Mouse (Mus musculus) T-helper 17 cell (primary cell): ENCODE results near the gene Ccdc87.
"Not testable (repeated sequence)": the region's sequence is repeated elsewhere in the genome, so short reads cannot be mapped to it uniquely, and the experiment has no call there.

Source experiments
- in situ Hi-C, 2 experiments: fragments of 300-600 bp; cut with MboI, MseI; formaldehyde crosslinking; loops; 1 replicate in 1 of 2; 2 replicates in 1 of 2; pipeline ENCODE4 v1.15.1; 2025; ENCODE audit warnings: high pct_unique_total_duplicates in 2 of 2

Gene Ccdc87

GRCm38 (mm10) chr19:4839149-4839548, at the start of gene Ccdc87, which contains the start of gene Ccs:
Ccdc87 (plus strand) TSS chr19:4839366.
Ccs (minus strand) TSS chr19:4839332.
- in situ Hi-C loops, result no loop called here

GRCm38 (mm10) chr19:4793281-4793830, 45.8 kb upstream of the Ccdc87 start:
- in situ Hi-C loops, result loop anchor here (5.0 kb wide), 1 partner anchor 36 kb away; the partner anchor contains the start of gene Rbm4b (in 2 of the 2)

GRCm38 (mm10) chr19:4793831-4794422, 45.2 kb upstream of the Ccdc87 start, which contains the start of gene Rbm4:
Rbm4 (minus strand) TSS chr19:4793901.
- in situ Hi-C loops, result loop anchor here (5.0 kb wide), 1 partner anchor 37 kb away; the partner anchor contains the start of gene Rbm4b (in 2 of the 2)

- in situ Hi-C loops, result no loop called here
These were observed 43.2 kb upstream of the Ccdc87 start for GRCm38 (mm10) chr19:4795929-4796328.

- in situ Hi-C loops, result no loop called here
These were observed 41.3 kb upstream of the Ccdc87 start for GRCm38 (mm10) chr19:4797846-4798245.

GRCm38 (mm10) chr19:4799083-4799482, 40.1 kb upstream of the Ccdc87 start:
- in situ Hi-C loops, result no loop called here

- in situ Hi-C loops, result no loop called here
These were observed 36.5 kb upstream of the Ccdc87 start for GRCm38 (mm10) chr19:4802691-4803091.

- in situ Hi-C loops, result no loop called here
These were observed 35.9 kb upstream of the Ccdc87 start for GRCm38 (mm10) chr19:4803283-4803682.

- in situ Hi-C loops, result no loop called here
These were observed 28.9 kb upstream of the Ccdc87 start for GRCm38 (mm10) chr19:4810309-4810708.

- in situ Hi-C loops, result no loop called here
These were observed 28.5 kb upstream of the Ccdc87 start for GRCm38 (mm10) chr19:4810746-4811062.

GRCm38 (mm10) chr19:4811063-4811908, 27.9 kb upstream of the Ccdc87 start, which contains the start of the genes Gm21992 and Rbm14:
Gm21992 (minus strand) TSS chr19:4811612.
Rbm14 (minus strand) TSS chr19:4811634.
- in situ Hi-C loops, result no loop called here

- in situ Hi-C loops, result no loop called here
These were observed 27.3 kb upstream of the Ccdc87 start for GRCm38 (mm10) chr19:4811909-4812242.

- in situ Hi-C loops, result not testable (repeated sequence)
These were observed 26.7 kb upstream of the Ccdc87 start for GRCm38 (mm10) chr19:4812334-4812949.

GRCm38 (mm10) chr19:4813015-4813414, 26.2 kb upstream of the Ccdc87 start:
- in situ Hi-C loops, result no loop called here

- in situ Hi-C loops, result no loop called here
These were observed 21.9 kb upstream of the Ccdc87 start for GRCm38 (mm10) chr19:4817182-4817835.

- in situ Hi-C loops, result no loop called here
These were observed 18.4 kb upstream of the Ccdc87 start for GRCm38 (mm10) chr19:4820678-4821303.

- in situ Hi-C loops, result no loop called here
These were observed 10.6 kb upstream of the Ccdc87 start for GRCm38 (mm10) chr19:4828444-4829114.

- in situ Hi-C loops, result no loop called here
These were observed 10.0 kb upstream of the Ccdc87 start for GRCm38 (mm10) chr19:4829156-4829555.

GRCm38 (mm10) chr19:4833977-4834376, 5.2 kb upstream of the Ccdc87 start:
- in situ Hi-C loops, result no loop called here

GRCm38 (mm10) chr19:4836096-4836495, 3.1 kb upstream of the Ccdc87 start:
- in situ Hi-C loops, result no loop called here
